Mouse (Mus musculus): ENCODE data around the gene Hephl1.

GRCm38 (mm10) chr9:15119515-15119914 is 7.6 kb upstream of the Hephl1 start:
- TF ChIP-seq CTCF (IDR thresholded peaks at IDR 0.05; ENCODE audit: borderline replicate concordance, insufficient read depth, low read length) (no peak), POLR2A (IDR thresholded peaks at IDR 0.05; ENCODE audit: low read depth, low read length) (no peak)
